Mouse (Mus musculus) cerebellum, postnatal 4 days (tissue): Measurements from ENCODE around the gene Ddx41.
"Not testable (repeated sequence)": the region's sequence is repeated elsewhere in the genome, so short reads cannot be mapped to it uniquely, and the experiment has no call there.

Source experiments
- DNase-seq, 2 experiments: peaks; one replicate each; pipeline ENCODE4 v3.0.0; 2022; ENCODE audit warnings: low spot score in 2 of 2, mixed read lengths in 1 of 2

The Ddx41 gene

DNA sequence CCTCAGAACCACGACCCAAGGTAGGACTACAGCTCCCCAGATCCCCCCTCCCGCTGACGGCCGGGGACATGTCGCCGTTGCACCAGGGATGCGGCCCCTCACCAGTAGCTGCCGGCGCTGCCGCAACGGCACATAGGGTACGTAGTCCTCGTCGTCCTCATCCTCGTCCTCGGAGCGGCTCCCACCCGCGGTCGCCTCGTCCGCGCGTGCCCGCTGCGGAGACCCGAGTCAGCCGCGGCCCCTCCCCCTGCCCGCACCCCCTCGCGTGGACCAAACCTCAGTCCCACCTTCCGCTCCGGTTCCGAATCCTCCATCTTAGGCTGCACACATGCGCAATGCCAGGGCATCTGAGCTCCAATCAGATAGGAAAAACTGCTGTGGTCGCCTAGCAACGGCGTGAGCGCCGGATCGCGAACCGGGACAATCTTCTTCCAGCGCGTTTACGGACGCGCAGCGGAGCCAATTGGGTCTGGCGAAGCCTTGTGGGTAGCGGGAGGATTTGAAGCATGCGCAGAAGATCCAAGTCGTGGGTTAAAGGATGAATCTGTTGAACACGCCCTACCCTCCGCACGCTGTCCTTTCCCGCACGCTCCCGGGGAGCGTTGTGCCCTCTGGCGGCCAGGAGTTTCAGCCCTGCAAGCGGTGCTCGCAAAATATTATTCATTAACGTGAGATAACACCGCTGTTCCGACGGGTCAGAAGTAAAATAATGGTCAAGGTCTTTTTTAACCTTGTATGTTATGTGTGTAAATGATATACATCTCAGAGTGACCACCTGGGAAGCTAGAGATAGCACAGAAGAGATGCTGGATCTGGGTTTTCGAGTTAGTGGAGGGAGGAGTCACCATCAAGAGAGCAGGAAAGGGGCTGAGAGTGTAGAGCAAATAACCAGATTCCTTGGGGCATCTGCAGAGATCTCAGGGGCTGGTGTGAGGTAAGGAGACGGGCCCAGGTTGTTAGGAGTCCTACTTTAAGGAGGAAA, at the start of gene Ddx41:
Gene Ddx41 (minus strand): TSS at position 465 of the 982 bp plus-strand sequence.
- DNase-seq = peak; percentile 99 to 100

DNA sequence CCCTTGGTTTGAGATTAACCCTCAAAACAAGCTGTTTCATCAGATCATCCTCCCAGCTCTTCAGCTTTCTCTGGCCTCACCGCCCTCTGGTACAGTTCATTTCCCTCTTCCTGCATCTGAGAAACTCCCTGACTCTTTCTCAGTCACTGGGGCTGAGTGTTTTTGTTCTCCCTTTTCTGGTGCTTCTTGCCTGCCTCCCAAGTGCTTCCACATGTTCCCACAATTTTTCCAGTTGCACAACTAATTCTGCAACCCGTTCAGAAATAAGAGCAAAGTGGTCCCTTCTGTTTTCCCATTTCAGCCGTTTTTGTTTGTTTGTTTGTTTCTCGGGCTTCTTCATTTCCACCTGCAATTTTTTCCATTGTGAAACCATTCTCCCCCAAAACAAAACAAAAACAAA, 41.6 kb upstream of the Ddx41 start:
- no peak for DNase-seq

GRCm38 (mm10) chr13:55576872-55577271, 40.4 kb upstream of the Ddx41 start:
- not testable (repeated sequence) for DNase-seq

DNA sequence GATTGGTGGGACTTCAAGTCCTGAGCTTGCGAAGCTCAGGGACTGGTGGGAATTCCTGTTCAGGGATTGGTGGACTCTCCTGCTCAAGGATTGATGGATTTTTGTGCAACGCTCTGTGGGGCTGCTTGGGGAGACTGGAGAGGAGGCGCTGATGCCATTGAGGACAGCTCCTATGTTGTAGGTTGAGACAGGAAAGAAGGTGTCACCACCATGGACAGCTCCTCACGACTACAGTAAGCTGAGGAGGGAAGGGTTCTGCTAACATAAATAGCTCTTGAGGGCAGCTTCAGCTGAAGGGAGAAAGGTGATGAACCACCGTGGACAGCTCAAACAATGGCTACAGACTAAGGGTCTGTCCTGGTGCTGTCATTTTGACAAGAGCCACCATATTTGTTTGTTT, 39.5 kb upstream of the Ddx41 start:
- no peak for DNase-seq

DNA sequence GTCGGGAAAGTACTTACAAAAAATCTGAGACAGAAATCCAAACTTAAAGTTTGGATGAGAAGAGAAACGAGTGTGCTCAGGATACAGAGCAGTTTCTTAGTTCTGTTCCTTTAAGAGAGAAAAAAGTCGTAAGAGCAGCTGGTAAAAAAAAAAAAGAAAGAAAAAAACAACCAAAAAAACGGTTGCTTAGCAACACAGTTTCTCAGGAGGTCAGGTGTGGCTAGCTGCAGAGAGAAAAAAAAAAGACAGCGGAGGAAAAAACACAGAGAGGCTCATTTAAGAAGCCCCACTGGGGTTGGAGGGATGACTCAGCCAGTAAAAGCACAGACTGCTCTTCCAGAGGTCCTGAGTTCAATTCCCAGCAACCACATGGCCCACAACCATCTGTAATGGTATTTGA, 37.9 kb upstream of the Ddx41 start:
- DNase-seq = no peak

DNA sequence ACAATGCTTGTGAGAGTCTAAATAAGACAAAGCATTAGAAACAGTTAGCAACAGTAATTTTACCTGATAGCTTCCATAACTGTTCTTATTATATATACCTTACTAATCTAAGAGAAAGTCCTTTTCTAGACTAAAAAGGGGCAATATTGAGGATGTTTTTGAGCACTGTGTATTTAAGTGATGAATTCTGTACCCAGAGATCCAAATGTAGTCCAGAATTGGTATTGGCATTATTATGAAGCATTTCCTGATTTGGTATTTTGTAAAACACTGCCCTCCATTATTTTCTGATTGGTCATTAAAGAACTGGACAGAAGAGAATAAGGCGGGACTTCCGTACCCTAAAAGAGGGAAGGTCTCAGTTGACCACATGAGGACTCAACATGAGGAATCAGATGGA, 37.0 kb upstream of the Ddx41 start, which contains the start of gene Tmed9:
Gene Tmed9 (plus strand): TSS at position 301 of the 400 bp plus-strand sequence.
- no peak for DNase-seq

- DNase-seq = no peak
Measured at GRCm38 (mm10) chr13:55571977-55572376, 35.5 kb upstream of the Ddx41 start.

DNA sequence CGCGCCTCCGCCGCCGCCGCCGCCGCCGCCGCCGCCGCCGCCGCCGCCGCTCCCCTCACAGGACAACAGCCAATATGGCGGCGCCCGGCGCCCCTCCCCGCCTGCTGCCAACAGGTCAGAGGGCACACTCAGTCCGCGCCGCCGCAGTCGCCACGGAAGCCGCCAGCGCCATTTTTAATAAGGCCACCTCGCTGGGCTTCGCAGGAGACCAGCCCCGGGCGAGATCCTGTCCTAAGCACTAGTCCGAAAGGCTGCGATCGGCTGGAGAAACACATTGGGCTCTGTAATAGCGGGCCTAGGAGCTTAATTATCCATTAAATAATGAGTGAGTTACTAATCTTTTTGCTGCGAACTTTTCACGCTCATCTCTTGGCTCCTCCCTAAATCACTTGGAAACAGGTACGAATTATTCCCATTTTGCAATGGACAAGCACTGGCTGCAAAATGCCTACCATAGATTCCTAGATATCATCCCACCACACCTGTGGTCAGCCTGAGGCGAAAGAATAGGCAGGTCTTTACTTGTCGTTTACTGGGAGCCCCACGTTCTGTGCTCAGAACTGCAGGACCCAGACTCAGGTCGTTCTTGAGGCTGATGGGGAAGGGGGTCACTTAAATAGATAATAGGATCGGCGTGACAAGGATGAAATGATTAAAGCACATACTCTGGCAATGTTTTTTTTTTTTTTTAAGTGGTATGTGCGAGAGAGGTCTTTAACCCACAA, 34.7 kb upstream of the Ddx41 start, which contains the start of gene Fam193b:
Gene Fam193b (minus strand): TSS at position 94 of the 725 bp plus-strand sequence.
- peak; percentile 94 for DNase-seq

- peak in 1 of 2 experiments; percentile 46 for DNase-seq
Measured at GRCm38 (mm10) chr13:55570286-55570973, 34.0 kb upstream of the Ddx41 start.

DNA sequence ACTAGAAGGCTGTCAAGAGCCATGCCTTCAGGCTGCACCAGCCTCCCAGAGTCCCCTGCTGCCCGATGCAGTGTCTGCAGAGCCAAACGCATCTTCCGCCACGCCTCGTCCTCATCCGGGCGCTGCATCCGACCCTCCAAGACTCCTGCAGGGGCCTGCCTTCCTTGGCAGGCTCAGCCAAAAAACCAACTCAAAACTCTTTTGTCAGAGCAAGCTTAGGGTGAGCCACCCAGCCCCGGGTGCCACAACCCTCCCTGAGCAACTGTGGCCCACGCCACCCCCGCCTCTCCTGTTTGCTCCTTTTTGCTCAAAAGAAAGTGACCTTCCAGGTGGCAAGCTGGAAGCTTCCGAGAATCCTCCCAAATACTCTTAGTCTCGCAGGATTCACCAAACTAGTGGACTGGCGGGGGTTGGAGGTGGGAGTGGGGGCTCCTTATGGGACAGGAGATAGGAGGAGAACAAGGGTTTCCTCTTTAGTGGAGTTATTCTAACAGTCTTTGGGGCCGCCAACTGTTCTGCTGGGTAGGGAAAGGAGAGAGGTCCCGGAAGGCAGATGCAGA, 33.3 kb upstream of the Ddx41 start:
- DNase-seq = peak in 1 of 2 experiments; percentile 34

DNA sequence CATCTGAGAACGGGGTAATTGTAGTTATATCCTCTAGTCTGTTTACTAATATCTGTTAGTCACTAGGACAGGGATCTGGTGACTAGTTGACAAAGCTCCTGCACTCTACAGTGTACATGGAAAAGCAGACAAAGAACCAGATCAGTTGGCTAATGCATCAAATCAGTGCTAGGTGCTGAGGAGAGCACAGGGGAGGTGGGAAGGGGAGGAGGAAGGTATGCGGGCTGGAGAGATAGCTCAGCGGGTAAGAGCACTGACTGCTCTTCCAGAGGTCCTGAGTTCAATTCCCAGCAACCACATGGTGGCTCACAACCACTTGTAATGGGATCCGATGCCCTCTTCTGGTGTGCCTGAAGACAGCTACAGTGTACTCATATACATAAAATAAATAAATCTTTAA, 32.1 kb upstream of the Ddx41 start:
- not testable (repeated sequence) for DNase-seq

- DNase-seq = no peak
Measured at GRCm38 (mm10) chr13:55567949-55568348, 31.5 kb upstream of the Ddx41 start.

GRCm38 (mm10) chr13:55567001-55567400, 30.5 kb upstream of the Ddx41 start:
- DNase-seq = no peak

DNA sequence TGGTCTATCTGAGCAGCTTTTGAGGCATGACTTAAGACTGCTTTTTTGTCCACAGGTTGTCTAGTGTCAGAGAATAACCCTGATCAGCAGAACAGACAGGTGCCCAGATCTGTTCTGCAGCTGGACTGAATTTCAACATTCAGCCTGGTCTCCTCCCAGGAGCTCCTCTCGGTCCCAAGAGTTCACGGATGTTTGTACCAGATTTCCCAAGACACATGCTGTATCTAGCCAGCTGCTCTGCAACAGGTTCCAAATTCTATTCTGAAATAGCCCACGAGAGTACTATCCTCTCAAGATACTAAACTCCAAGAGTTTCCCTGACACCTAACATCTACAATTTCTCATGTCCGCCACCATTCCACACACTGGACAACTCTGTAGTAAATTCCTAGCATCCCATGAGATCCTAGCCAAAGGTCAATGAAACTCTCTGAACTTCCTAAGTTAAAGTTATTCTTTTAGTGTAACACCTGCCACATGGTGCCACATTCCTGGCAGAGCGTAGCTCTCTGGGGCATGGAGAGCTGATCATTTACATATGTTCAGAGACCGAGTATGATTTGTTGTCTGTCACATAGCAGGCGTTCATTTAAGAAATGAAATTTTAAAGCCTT, 26.9 kb upstream of the Ddx41 start:
- no peak for DNase-seq

GRCm38 (mm10) chr13:55557499-55557898, 21.0 kb upstream of the Ddx41 start:
- no peak for DNase-seq

DNA sequence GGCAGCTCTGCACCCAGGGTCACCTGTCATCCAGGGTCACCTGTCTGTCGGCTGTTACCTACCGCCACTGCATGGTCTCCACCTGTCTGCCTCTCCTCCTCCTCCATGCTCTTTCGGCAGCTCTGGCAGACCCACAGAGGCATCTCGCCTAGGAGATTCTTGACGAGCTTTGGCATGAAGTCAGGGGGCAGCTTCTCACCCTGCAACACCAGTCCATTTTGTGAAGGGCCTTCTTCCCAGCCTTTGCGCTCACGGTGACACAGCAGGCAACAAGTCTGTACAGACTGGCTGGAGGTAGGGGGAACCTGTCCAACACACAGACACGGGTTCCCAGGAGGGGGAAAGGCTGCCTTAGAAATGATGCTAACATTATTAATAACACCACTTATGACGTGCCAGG, 19.5 kb upstream of the Ddx41 start:
- DNase-seq = no peak

DNA sequence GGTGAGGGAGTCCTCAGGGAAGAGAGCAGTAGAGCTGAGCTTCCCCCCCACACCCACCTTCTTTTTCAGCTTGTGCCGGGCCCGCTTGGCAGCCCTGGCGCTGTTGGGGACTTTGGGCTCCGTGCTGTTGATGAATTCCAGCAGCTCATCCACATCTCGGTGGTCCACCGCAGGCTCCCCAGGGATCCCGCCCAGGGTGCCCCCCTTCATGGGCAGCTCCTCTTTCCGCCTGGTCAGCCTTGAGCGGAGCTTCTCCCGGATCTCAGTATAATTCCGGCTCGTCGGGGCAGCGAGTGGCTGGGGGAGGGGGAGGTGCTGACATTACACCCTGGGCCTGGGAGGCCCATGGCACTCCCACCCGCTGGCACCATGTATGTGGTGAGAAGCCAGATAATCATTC, 12.6 kb upstream of the Ddx41 start:
- no peak for DNase-seq

DNA sequence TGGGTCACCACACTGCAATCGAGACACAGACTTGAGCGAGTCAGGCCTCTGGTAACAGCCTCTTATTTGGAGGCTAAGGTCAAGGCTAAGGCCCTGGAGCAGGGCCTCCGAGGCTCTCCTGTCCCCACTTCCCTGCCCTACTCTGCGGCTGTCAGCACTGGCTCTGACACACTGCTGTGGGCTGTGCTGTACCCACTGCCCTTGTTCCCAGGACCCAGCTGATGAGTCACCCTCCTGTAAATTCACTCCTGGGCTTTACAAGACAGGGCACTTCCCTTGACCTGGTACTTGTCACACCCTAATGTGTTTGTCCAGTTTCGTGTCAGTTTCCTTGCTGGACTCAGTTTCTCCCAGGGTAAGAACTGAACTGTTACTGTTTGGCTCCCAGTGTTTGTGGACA, 12.0 kb upstream of the Ddx41 start:
- DNase-seq = no peak

DNA sequence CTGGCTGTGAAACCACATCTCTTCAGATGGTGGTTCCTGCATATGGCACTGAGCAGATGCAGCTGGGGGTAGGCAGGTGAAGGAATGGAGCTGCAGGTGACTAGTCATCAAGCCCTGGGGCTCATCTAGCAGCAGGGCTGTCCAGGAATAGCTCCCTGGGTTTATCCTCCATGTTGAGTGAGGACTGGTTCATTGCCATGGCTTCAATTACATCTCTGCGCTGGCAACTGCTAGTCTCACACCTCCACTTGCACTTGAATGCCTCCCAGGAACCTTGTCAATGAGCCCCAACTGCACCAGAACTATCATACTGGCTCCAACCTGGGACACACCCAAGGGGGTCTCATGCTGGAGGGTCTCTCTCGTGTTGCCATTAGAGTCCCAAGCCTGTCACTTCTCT, 11.5 kb upstream of the Ddx41 start:
- DNase-seq = no peak

DNA sequence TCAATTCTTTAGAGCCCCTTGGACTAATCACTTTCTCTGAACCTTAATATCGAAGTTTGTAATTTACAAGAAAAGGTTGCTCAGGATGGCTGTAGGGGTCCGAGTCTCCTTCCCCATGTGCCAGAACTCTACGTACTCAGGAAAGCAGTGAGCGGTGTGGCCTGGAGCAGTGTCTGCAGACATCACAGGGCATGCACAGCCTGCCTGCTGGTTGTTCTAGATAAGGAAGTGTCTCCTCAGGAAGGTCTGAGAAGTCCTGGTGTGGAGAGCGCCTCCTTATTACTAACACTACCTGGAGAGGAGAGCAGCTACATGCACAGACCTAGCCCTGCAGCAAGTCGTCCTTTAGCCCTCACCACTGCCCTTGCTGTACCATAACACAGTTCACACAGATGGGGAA, 8.3 kb upstream of the Ddx41 start:
- DNase-seq = no peak

- DNase-seq = no peak
Measured at GRCm38 (mm10) chr13:55543447-55543846, 7.0 kb upstream of the Ddx41 start.
